Mouse (Mus musculus): ENCODE measurements around the gene Myo16.

Myo16 gene

DNA sequence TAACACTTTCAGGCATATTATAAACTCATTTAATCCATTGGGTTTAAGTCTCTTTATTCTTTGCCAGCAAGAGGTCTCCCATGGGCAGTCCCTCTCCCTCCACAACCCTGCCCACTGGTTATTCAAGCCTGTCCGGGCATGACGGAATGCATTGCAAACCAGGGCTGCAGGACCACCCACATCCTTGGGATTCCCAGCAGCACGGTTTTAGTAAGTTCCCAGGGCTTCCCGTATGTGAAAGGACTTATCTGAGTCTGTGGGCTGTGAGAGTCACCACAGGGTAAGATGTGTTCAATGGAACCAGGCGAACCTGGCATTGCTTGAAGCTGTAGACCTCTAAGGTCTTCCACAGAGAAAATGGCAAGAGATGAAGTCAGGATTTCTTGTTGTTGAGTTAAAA is 471.6 kb downstream of the Myo16 start:
- DNase-seq (ENCODE audit: low read depth, low spot score): no peak

DNA sequence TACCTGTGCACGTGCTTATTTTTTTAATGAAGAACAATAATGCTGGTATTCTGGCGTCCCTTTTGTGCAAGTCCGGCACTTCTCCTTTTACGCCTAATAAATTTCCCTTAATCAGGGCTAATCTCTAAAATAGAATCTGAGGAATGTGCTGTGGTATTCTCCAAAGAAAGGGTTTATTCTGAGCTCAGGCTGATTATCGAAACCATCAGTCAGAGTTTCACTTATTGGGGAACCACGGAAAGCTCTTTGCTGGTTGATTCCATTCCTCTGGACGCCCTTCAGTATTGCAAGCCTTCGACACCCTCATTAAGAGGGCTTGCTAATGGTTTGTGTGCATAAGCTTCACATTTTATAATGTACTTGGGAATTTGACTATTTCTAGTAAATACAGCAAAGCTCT is 475.0 kb downstream of the Myo16 start:
- no peak for DNase-seq (ENCODE audit: low read depth, low spot score)

DNA sequence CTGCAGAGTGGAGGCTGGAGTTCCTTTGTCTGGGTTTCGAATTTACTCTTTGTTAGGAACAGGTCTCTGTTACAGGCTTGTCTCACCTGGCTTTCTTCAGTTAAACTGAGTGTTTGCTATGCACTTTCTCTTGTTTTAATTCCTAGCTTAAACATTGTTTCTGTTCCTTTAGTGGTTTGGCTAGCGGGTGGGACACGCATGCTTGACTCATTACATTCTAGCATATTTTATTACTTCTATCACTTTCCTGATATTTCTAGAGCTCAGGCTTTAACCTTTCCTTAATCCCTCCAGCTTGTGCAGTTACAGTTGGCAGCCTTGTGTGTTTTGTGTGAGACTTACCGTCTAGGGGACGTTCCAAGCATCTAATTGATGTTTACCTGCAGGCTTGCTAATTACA is 476.2 kb downstream of the Myo16 start:
- no peak for DNase-seq (ENCODE audit: low read depth, low spot score)

DNA sequence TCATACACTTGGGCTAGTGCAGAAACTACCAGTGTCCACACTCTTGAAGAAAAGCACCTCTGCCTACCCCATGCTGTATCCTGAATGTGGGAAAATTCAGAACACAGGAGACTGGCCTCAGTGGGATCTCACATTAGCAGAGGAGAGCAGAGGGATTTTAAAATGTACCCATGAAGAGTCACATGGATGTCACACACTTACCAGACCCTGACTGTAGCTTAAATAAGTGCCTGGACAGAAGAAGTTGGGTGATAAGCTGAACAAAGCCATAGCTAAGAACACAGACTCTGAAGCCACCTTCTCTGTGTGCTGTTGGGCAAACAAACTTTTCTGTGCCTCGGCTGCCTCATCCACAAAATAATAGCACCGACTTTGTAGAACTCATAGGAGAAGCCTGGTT is 477.3 kb downstream of the Myo16 start:
- DNase-seq (ENCODE audit: low read depth, low spot score): no peak

DNA sequence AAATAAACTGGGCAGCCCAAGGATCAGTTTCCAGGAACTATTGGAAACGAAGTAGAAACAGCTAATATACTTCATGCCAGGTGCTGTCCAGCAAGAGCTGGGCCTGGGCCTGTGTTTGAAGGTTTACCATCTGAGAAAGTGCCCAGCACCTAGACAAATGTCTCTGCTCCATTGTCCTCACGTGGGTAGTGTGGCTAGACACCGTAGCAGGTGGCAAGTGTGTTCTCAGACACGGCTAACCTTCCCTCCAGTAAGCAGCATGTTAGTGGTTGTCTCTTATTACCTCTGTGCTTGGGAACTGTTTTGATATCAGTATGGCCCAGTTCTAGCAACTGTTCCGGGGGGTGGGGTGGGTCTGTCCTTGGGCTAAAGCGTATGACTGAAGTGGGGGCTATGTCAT is 478.9 kb downstream of the Myo16 start:
- DNase-seq (ENCODE audit: low read depth, low spot score): no peak

DNA sequence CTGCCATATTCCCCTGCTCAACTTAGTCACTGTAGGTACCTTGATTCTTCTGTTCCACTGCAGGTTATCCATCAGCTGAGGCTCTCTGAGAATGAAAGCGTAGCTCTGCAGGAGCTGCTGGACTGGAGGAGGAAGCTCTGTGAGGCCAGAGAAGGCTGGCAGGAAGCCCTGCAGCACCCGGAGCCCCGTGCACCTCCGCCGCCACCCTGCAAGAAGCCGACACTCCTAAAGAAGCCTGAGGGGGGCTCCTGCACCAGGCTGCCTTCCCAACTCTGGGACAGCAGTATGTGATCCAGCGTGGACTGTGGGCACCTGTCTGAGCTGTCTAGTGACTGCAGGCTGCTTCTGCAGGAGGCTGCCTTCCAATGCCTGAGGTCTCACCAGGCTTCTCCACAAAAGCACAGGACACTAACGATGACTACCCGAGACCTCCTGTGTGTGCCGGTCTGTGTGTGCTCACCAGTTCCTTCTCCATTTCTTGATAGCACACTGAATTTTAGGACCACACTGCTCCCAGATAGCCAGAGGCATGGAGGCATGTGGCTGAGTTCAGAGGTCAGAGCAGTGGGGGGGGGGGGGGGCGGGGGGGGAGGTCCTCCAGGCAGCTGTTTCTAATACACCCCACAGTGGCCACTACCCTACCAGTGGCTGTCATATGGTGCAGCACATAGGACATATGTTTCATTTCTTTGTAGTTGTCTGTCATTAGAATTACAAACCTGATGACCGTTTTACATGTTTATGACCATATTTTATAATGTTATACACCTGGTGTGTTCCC is 479.8 kb downstream of the Myo16 start:
- DNase-seq (ENCODE audit: low read depth, low spot score): no peak

DNA sequence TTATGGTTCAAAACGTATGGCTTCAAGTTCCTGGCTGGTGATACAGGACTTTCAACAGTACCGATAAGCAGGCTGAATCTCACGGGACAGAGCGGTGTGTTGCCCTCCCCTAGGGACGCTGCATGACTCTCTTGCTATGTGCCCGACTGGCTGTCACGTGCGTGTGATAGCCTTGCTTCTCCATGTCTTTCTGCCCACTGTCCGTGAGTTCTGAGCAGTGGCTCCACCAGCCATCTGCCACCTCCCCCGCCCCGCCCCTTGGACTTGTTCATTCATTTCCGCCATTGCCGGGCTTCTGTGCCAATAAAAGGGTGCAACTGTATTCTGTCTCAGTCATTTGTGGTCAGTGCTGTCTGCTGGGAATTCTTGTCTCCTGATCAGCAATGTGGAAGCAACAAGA is 480.7 kb downstream of the Myo16 start:
- peak; percentile 13 for DNase-seq (ENCODE audit: low read depth, low spot score)

DNA sequence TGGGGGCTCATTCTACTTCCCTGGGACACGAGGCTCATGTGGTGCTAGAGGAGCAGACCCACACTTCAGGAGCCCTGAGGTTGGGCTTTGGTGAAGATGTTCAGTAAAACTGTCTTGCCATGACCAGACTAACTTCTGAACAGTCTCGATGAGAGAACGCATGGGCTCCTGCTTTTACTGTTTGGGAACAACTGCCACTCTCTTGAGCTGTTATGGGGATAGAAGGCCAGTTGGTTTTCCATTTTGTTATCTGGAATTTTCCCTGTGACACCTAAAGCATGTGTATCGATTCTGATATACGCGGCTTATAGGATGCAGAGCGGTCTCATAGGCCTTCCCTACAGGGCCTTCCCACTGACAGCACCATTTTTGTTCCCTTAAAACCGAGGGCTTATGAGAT is 485.2 kb downstream of the Myo16 start:
- no peak for DNase-seq (ENCODE audit: low read depth, low spot score)

DNA sequence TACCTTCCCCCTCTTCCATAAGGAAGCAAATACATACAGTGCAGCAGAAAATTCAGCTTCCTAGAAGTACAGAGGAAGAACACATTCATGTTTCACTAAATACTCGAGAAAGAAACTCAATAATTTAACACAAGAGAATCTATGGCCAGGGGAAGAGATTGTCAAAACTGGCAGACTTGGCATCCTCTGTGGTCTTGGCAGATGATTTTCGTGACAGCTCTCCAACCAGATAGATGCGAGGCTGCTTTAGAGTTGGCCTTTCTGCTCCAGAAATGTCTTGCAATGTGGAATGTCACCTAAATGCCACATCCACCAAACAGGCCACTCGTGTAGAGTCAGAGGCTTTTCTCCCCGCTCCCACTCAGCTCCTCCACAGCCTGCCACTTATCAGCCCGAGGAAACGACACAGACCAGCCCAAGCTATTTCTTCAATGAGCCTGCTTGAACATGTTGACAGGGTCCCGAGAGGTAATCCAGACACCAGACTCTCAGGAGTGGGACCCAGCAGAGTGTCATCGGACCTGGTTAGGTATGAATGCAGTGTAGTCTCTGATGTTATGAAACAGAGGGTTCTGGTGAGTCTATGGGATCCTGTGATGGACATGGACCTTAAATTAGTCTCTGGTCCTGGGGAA is 486.6 kb downstream of the Myo16 start:
- no peak for DNase-seq (ENCODE audit: low read depth, low spot score)

DNA sequence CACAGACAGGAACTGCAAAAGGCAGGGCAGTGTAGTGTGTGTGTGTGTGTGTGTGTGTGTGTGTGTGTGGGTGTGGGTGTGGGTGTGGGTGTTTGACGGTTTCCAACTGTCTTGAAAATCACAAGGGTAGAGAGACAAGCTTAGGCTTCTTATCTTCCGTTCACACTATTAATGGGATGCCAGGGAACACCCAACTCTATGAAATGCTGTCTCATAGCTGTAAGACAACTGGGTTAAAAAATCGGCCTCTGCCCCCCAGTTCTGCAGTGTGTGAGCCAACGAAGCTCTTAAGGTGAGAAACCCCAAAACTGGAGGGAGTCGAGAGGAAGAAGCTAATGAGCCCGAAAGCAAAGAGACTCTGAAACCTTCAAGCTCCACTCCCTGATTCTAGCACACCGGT is 487.1 kb downstream of the Myo16 start:
- no peak for DNase-seq (ENCODE audit: low read depth, low spot score)

DNA sequence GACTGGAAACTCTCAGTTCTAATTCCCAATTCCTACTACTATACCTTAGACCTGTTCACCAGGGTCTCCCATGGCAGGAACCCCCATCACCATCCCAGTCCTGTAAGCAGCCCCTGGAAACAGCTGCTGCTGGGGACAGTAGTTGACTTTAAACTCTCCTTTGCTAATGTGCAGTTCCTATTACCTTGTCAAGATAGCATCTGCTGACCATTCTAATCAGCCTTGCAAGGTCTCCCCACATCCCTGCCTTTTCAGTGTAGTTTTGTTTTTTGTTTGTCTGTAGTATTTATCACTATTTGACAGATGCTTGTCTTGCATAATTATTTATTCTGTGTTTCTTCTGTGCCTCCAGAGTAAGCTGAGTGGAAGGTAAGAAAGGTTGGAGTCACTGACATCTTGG is 487.6 kb downstream of the Myo16 start:
- DNase-seq (ENCODE audit: low read depth, low spot score): no peak

DNA sequence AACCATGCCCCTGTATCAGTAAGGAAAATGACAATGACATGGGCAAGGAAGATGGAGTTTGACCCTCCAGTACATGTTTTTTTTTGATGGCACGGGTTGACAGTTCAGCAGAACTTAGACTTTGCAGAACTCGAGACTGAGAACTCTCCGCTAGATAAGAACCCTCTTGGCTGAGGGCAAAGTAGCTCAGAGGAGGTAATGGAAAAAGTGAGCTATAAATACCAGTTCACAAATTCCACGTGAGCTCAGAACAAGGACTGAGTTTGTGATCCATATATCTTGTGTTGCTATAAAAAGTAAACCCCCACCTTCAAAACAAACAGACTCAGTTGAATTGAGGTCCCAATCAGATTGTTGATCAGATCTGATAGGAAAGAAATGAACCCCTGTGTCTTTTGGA is 489.5 kb downstream of the Myo16 start:
- no peak for DNase-seq (ENCODE audit: low read depth, low spot score)

DNA sequence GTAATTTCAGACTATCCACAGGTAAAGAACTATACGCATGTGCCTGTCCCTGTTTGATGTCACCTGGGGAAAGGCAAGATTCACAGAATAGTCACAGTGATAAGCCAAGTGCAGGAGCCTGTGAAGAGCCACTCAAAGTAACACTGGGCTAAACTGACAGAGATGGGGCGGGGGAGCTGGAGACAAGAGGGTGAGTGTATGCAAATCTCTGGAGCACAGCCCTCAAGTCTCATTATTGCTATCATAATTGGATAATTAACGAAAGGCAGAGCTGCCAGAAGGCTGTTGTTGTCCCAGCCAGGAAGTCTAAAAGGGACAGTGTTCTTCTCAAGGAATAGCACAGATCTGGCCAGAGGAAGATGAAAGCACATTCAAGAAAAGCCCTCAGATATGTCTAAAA is 490.8 kb downstream of the Myo16 start:
- no peak for DNase-seq (ENCODE audit: low read depth, low spot score)

DNA sequence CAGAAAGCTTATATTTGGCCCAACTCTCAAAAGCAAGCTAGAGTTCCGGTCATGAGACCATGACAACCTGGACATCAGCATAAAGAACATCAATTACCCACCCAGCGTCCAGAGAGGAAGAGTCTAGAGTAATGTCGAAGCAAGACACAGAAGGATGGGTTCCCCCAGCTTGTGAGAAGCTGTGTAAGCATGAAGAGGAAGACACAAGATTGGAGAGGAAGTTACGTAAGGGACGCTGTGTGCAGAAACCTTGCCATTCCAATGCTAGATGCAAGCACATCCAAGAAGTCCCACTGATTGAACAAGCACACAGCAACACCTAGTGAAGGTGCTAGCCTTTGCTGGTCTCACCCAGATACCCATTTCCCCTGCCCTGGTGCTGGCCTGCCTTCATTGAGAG is 492.0 kb downstream of the Myo16 start:
- DNase-seq (ENCODE audit: low read depth, low spot score): no peak

DNA sequence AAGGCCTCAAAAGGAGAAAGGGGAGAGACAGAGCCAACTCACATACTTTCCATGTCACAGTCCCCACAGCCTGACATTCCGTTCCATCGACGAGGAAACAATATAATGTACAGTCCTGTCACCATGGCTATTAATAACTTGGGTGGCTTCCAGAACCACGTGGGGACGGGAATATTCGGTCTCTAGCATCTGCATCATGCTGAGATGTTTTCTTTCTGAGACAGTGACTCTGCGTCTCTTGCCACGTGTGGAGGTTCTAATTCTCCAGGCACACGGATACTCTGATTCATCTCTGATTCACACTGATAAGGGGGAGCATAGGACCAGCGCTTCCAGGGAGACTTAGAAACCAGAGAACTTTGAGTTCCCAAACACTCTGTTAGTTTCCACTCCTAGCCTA is 492.8 kb downstream of the Myo16 start:
- DNase-seq (ENCODE audit: low read depth, low spot score): no peak

DNA sequence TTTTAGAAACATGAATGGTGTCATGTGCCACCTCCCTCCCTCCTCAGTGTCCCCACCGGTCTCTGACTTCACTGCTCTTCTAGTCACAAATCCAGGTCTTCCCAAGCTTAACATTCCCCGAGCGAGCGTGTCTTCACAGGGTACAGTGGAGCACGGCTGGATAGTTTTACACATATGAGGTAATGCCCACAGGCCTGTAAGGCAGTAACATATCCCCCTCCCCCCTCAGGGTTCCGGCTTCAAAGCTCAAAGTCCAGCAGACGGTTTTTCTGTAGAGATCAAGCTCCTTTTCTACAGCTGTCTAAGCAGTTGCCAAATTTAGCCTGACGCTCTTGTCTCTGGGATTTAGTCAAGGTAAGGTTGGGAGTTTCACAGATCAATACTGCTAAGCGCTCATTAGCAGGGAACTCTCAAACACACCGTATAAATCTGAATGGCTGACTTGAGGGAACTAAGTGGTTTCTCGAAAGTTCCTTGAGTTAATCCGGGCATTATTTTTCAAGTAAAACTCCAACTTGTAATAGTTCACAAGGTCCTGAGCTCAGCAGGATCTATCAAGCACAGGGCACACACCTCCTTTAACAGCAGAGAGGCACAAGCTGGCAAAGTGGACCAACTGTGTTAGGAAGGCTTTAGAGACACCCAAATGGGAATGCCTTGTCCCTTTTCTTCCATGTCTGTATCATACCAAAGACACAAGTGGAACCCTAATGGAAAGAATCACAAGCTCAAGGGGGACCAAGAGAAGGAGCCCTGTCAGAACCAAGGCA is 498.0 kb downstream of the Myo16 start:
- DNase-seq (ENCODE audit: low read depth, low spot score): no peak

DNA sequence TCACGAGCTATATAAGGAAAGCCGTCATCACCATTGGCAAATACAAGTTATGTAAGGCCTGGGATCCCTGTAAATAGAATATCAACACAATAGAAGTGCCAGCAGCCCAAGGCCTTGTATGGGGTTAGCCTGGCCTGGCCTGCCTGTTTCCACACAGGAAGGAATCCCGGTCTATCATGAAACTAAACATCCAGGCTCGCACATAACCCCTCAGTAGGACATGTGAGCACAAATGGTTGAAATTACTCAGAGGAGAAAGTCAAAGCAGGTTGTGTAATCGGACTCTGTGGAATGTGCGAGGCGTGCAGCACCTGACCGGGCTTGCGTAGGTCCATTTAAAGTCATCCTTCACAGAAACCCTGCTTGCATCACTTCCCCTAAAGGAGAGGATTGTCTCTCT is 499.6 kb downstream of the Myo16 start:
- DNase-seq (ENCODE audit: low read depth, low spot score): peak; percentile 16

DNA sequence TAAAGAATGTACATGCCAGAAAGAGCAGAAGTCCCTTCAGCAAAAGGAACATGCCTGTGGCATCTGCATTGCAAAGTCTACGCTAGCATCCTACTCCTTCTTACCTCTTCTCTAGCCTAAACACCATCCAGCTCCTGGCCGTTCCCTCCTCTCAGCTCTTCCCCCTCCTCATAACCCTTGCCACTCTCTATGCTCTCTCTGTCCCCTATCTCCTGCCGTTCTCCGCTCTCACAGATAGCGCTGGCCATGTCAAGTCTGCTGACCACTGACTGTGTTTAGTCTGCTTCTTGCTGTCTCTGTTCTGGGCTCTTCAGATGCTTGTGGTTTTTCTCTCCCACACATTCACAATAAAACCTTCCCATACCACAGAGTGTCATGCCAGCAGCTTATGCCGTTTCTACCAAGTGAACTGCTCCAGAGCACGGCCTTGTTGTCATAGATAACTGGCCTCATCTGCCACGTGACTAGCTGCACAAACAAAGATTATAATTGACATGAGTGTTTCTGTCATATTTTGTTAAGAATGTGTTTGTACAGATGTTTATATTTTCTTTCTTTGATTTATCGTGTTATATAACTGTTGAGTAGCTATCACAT is 501.3 kb downstream of the Myo16 start:
- no peak for DNase-seq (ENCODE audit: low read depth, low spot score)

DNA sequence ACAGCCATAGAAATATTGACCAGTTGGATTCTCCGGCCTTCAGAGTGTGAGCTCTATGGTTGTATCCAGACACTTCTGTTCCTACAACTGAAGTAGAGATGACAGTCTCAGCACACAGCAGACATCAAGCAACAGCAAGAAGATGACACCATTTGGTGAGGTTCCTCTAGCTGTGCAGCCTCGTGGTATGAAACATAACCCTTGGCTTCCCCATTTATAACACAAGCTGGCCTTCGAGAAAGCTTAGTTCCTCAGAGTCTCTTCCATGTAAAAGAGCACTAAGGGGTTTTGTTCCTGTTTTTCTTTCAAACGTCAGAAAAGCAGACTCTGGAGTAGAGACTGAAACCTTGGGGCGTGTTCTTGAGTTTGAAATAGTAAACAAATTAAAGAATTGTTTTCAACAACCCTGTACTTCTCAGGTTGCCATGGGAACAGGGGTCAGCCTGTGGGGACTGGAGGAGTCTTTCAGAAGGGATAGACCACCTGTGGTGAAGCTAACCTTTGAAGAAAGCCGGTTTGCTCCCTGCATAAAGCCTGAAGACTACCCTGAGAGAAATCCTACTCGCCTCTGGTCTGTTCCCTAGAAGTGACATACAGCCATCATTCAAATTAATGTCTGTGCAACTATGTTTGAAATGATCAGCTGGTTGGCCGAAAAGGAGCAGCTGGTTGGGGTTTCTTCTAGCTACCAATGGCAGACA is 510.2 kb downstream of the Myo16 start:
- DNase-seq (ENCODE audit: low read depth, low spot score): peak; percentile 96

DNA sequence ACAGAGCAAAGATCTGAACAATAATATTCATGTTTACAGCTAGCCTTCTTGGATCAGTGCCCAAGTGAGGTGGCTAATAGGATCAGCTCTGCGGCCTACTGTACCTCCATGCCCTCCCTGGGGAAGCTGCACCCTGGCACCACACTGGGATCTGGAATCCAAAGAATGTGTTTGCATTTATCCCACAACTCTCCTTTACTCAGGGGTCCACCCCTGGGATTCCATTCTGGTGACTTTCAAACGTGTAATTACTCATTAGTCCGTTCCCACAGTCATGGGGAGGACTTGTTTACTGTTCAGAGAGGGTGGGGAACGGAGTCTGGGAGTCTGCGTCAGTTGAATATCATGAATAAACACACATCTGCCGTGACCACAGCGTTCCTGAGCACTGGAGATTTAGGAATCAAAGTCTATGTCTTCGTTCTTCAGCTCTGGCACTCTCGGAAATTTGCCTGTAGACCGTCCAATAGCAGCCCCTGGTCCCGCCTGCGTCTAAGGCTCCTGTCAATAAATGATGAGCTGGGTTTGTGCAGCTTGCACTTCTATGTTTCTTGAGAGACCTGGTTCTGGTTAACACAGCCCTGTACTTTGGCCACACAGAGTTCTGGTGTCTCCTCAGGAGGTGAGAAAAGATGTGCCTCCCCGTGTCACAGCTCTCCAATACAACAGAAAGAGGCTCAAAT is 511.3 kb downstream of the Myo16 start:
- DNase-seq (ENCODE audit: low read depth, low spot score): peak; percentile 86

DNA sequence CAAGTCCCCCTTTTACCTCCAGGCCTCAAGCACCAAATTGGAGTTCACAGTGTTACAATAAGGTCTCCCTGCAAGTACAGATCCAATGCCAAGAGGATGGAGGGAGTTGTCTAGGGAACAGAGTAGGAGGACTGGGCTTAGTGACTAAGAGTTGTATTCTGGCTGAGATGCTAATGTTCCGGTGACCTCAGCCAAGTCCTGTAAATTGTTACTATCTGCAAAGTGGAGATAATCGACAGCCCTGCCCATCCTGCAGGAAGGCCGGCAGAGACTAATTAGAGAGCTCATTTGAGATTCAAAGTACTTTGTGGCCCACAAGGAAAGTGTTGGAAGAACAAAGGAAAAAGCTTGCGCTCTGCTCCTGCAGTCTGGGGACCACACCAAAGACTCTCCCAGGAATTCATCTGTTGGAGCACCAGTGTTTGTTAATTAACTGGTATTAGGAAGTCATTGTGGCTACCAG is 512.1 kb downstream of the Myo16 start:
- peak; percentile 78 for DNase-seq (ENCODE audit: low read depth, low spot score)
